Mouse (Mus musculus) ES-Bruce4 (cell line): ENCODE measurements around the gene Adm2. TPM values are rescaled to one million over a fixed set of nuclear protein-coding genes. Genes with fewer than 3 reads are reported as not detected.
A peak's percentile ranks its signal among the peaks of the same experiment; 100 is the strongest.

Source experiments
- H3K27ac ChIP-seq: 2 replicates; pipeline ENCODE4 v1.5.1; 2012; ENCODE audit warnings: low read length, inconsistent platforms; ENCODE audit not compliant: insufficient read depth
- H3K27me3 ChIP-seq: 2 replicates; pipeline ENCODE4 v1.6.1; 2012; ENCODE audit warnings: mild to moderate bottlenecking, low read length, inconsistent platforms; ENCODE audit not compliant: control insufficient read depth, poor library complexity, insufficient read depth, severe bottlenecking
- H3K36me3 ChIP-seq: 2 replicates; pipeline ENCODE4 v1.6.1; 2012; ENCODE audit warnings: inconsistent platforms, mild to moderate bottlenecking, low read length, moderate library complexity; ENCODE audit not compliant: control insufficient read depth, poor library complexity, insufficient read depth, severe bottlenecking
- H3K4me1 ChIP-seq: one replicate; pipeline ENCODE4 v1.8.1; 2011; ENCODE audit warnings: low read length; ENCODE audit not compliant: control insufficient read depth, insufficient read depth
- H3K4me3 ChIP-seq: 2 replicates; pipeline ENCODE4 v1.5.1; 2011; ENCODE audit warnings: low read depth, mild to moderate bottlenecking, low read length
- H3K9ac ChIP-seq: 2 replicates; pipeline ENCODE4 v1.6.1; 2012; ENCODE audit warnings: low read depth, mild to moderate bottlenecking, inconsistent platforms; ENCODE audit not compliant: poor library complexity, severe bottlenecking
- H3K9me3 ChIP-seq: replicated peaks from 2 replicates; pipeline ENCODE4 v1.6.1; 2012; ENCODE audit warnings: mild to moderate bottlenecking, low read length, inconsistent platforms; ENCODE audit not compliant: control insufficient read depth, poor library complexity, insufficient read depth, severe bottlenecking
- CTCF ChIP-seq: IDR thresholded peaks from one replicate; pipeline ENCODE4 v1.8.1; 2011; ENCODE audit warnings: low read depth, low read length
- EP300 ChIP-seq: IDR thresholded peaks from 2 replicates; pipeline ENCODE4 v1.6.1; 2011; ENCODE audit warnings: low read depth, low read length; ENCODE audit not compliant: insufficient read depth
- POLR2A ChIP-seq: IDR thresholded peaks from one replicate; pipeline ENCODE4 v1.8.1; 2011; ENCODE audit warnings: low read length; ENCODE audit not compliant: insufficient read depth
- polyA plus RNA-seq: library from polyadenylated mRNA; stranded (reverse); fragments of >200 nt; gene quantifications from 2 replicates; pipeline ENCODE4 v1.2.4, GENCODE M21; 2011; ENCODE audit warnings: low read depth; ENCODE audit not compliant: missing spikeins, insufficient read depth, insufficient read length

Adm2 gene
- polyA plus RNA-seq, 1 experiment = 1.1 TPM

DNA sequence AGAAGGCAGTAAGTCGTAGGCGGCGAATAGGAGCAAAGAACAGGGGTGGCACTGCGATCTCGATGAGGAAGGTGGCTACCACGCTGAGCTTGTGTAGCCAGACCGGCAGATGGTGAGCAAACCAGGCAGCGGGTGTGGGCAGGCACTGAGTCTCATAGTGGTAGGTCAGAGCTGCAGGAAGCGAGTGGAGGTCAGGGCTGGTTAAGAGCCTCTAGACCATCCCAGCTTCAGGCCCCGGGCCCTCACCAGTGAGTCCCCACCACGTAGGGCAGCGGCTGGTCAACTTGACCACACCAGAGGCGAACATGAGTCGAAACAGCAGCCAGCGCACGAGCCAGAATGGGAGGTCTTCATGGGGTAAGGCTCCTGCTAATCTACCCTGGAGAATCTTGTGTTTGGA, 31.3 kb downstream of the Adm2 start:
- peaks cover 4% of the 10 kb centered on the region; the same call in 1 of the 2 replicates for H3K36me3 ChIP-seq

GRCm38 (mm10) chr15:89354455-89354854, 31.9 kb downstream of the Adm2 start:
- Histone ChIP-seq H3K4me3 (peak overlapping the region; percentile 82), H3K9me3 (no peaks in the 10 kb centered on the region), H3K4me1 (peaks cover 2% of the 10 kb centered on the region), H3K9ac (peak overlapping the region; percentile 84), H3K36me3 (peaks cover 4% of the 10 kb centered on the region; the same call in 1 of the 2 replicates), H3K27me3 (no peaks in the 10 kb centered on the region), H3K27ac (no peak overlapping the region)
- TF ChIP-seq CTCF = no peak

More for the DNA sequence above, 31.3 kb downstream of the Adm2 start:
- Histone ChIP-seq H3K4me1 (peaks cover 2% of the 10 kb centered on the region), H3K9ac (no peak overlapping the region), H3K4me3 (no peak overlapping the region), H3K27ac (no peak overlapping the region), H3K27me3 (no peaks in the 10 kb centered on the region), H3K9me3 (no peaks in the 10 kb centered on the region)
- no peak for TF ChIP-seq EP300
- no peak for TF ChIP-seq POLR2A
- TF ChIP-seq CTCF = no peak

DNA sequence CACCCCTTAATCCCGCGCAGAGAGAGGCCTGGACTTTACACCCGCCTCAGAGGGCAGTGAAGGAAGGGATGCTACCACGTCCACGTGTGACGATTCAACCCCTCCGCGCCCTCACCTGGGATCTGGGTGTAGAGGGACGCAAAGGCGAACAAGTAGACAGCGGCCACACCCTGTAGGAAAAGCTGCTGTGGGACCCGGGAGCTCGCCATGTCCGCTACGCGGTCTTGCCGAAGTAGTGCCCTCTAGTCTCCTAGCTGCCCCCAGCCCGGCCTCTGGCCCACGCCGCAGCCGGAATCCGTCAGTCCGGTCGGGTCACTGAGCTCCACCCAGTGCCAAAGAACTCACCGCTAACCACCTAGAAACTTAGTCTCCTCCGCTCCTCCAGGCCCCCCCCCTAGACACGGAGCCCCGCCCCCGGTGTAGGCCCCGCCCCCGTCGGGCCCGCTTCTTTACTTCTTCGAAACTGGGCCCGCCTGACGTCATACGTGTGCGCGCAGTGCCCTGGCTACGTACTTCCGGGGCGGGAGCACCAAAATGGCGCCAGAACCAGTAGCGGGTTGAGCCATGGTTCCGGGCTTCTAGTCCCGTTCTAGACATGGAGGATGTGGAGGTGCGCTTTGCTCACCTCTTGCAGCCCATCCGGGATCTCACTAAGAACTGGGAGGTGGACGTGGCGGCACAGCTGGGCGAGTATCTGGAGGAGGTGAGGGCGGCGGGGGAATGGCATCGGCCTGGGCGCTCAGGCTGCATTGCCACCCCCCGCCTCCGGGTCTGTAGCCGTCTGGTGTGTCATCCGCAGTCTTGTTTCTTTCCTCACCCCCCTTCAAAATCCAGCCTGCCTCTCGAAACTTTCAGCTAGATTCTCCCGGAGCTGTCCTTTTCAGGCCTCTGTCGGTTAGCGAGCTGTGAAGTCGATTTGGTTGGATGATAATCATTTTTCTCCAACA, 33.0 kb downstream of the Adm2 start, which contains the start of the genes Lmf2 and Ncaph2:
TSS of gene Lmf2 (minus strand) at position 419 of the 947 bp plus-strand sequence.
TSS of gene Ncaph2 (plus strand) at position 479 of the 947 bp plus-strand sequence.
- no peaks in the 10 kb centered on the region for H3K27me3 ChIP-seq
- H3K9ac ChIP-seq = peak within 1 kb of the TSS; percentile 84
- H3K9me3 ChIP-seq = no peaks in the 10 kb centered on the region
- peak within 1 kb of the TSS; percentile 98 for H3K4me3 ChIP-seq
- H3K27ac ChIP-seq = peak within 1 kb of the TSS; percentile 67
- peaks cover 13% of the 10 kb centered on the region for H3K36me3 ChIP-seq
- TF ChIP-seq POLR2A (peak; percentile 13), CTCF (no peak)
- H3K4me1 ChIP-seq = peaks cover 2% of the 10 kb centered on the region

GRCm38 (mm10) chr15:89356372-89356771, 33.9 kb downstream of the Adm2 start:
- peak overlapping the region; percentile 84 for H3K9ac ChIP-seq
- H3K9me3 ChIP-seq = no peaks in the 10 kb centered on the region
- H3K27me3 ChIP-seq = no peaks in the 10 kb centered on the region
- TF ChIP-seq EP300 (peak; percentile 77; the same call in 1 of the 2 replicates), POLR2A (peak; percentile 15), CTCF (no peak)
- H3K36me3 ChIP-seq = peaks cover 16% of the 10 kb centered on the region
- H3K4me3 ChIP-seq = peak overlapping the region; percentile 98
- peak overlapping the region; percentile 67 for H3K27ac ChIP-seq
- H3K4me1 ChIP-seq = peaks cover 2% of the 10 kb centered on the region

DNA sequence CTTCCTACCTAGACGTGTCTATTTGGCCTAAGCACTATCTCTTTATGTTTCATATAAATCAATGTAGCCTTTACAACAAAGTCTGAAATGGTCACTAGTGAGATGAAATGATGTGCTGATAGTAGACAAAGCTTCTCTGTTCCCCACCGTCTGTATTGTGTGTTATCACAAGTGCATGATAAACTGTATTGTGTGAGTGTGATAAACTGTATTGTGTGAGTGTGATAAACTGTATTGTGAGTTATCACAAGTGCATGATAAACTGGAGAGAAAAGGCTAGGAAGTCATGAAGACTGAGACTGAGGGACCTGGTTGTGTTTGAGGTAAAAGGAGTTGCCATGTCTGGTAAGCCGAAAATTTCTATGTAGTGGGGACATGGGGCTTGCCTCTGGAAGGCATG, 36.3 kb downstream of the Adm2 start:
- H3K27ac ChIP-seq = no peak overlapping the region
- peaks cover 40% of the 10 kb centered on the region for H3K36me3 ChIP-seq

DNA sequence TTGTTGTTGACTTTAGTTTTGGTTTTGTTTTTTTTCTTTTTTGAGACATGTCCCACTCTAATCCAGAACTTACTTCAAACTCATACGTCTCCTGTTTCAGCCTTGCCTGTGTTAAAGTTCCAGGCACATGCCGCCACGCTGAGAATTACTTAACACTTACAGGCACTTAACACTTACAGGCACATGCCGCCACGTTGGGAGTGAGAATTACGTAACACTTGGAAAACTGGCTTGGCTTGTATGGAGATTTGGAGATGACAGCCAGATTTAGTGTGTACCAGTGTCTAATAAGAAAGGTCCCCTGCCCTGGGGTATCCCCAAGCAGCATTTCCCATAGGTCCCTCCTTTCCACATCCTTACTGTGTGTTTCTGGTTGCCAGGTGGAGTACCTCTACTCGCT, 40.5 kb downstream of the Adm2 start:
- H3K4me3 ChIP-seq = no peak overlapping the region
- H3K27ac ChIP-seq = no peak overlapping the region
- no peak overlapping the region for H3K9ac ChIP-seq
- H3K27me3 ChIP-seq = no peaks in the 10 kb centered on the region
- peaks cover 79% of the 10 kb centered on the region for H3K36me3 ChIP-seq
- no peak for TF ChIP-seq POLR2A
- no peak for TF ChIP-seq EP300
- no peak for TF ChIP-seq CTCF
- H3K4me1 ChIP-seq = no peaks in the 10 kb centered on the region
- no peaks in the 10 kb centered on the region for H3K9me3 ChIP-seq

More for the DNA sequence above, 36.3 kb downstream of the Adm2 start:
- Histone ChIP-seq H3K9ac (no peak overlapping the region), H3K4me3 (no peak overlapping the region), H3K4me1 (peaks cover 2% of the 10 kb centered on the region), H3K27me3 (no peaks in the 10 kb centered on the region), H3K9me3 (no peaks in the 10 kb centered on the region)
- no peak for TF ChIP-seq EP300
- TF ChIP-seq POLR2A = no peak
- no peak for TF ChIP-seq CTCF
